Mouse (Mus musculus): ENCODE measurements at regions not wholly inside any gene's neighbourhood (a gene's known extent, or its start where the extent isn't known, plus 50 kb on each side); places are given as distances from the start of the nearest gene placed in this dataset.
A peak's percentile ranks its signal among the peaks of the same experiment; 100 is the strongest.

DNA sequence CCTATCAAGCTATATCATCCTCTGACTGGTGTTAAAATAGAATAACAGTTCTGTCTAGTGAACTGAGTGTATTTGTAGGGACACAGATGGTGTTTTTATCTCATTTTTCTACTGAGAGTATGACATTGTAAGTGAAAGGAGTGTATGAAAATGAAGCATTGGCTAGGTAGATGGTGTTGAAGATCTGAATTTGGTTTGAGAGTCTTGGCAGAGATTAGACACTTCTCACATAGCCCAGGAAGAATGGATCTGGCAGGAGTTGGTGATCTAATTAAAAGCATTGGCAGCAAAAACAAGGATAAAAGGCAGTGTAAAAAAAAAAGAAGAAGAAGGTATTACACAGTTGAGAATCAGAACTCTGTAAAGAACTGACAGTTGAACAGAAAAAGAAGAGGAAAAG is 900.4 kb upstream of the Pabpc4l start:
- peak in 1 of 2 experiments; percentile 6 for DNase-seq (ENCODE audit: low spot score in 2 of 2)

DNA sequence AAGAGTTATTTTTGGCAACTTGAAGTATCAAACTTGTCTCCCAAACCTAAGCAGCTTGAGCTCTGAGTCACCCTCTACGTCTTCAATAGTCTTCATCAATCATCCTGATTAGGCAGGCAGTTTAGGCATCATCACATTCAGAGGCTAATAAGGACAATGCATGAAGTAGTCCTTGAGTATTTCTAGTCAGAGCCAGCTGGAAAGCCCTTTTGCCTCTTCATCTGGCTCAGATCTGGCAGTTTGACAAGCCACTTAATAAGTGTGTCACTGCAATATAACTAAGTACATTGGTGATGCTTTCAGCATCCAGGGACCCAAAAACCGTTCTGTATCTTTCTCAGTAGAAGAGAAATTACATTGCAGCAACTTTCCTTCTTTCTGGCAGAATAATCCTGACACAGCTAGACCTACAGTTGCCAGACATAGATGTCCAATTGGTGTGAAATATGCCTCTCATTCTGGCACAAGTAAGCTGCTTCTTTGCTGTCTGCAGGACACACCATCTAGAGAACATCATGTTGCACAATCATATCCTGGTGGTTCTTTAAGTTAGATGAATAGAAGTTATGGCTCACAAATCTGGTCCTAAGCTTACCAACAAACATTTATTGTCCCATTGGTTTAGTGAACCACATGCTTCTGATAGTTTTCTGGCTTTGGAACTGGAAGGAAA is 868.5 kb upstream of the Pabpc4l start:
- no peak for DNase-seq (ENCODE audit: low spot score in 2 of 2)

DNA sequence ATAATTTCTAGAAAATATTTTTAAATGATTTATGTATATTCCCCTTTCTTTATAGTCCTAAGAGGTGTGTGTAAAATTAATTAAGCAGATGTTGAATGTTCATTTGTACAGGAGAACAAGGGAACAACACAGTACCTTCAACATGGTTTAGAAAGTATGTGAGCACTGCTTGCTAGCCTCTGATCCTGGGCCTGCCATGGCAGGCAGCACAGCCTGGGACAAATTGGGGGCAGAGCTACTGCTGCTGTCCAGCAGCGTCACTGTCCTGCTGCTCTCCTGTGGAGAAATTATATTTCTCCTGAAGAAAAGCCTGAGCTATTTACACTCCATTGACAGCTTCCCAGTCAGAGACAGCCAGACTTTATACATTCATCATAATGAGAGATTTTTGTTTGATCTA is 833.8 kb upstream of the Pabpc4l start:
- no peak for DNase-seq (ENCODE audit: low spot score in 2 of 2)

DNA sequence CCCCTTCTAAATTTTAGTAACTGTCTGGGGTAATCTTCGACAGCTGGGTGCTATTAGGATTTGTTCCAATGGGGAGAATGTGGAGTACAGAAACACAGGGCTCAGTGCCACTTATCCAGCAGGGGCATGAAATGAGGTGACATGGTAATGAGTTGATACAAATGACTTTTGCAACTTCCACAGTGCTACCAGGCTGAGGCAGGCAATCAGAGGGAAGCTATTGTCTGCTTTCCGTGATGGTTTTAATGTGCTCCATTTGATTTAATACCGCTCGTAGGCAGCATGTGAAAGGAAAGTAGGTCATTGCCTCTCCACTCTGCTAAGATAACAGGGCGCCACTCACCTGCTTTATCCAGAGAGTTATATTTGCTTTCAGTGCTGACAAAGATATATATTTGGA is 832.3 kb upstream of the Pabpc4l start:
- DNase-seq (ENCODE audit: low spot score in 2 of 2) = no peak

DNA sequence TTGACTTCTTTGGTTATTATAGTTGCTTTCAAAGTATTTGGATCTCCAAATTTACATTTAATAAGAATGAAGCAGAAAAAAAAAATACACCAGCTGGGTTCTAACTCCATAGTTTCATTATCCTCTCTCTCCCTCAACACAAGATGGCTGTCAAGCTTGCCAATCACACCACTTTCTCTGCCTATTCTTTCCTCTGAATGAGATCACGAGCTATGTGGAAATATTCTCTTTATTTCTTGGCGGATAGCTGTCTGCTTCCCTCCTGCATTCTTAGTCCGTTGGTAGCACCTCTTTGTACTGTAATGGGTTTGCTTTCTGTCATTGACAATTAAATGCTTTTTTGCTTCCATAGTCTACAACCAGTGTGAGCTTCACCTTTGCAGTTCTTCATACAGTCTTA is 793.0 kb upstream of the Pabpc4l start:
- DNase-seq (ENCODE audit: low spot score in 2 of 2) = no peak

DNA sequence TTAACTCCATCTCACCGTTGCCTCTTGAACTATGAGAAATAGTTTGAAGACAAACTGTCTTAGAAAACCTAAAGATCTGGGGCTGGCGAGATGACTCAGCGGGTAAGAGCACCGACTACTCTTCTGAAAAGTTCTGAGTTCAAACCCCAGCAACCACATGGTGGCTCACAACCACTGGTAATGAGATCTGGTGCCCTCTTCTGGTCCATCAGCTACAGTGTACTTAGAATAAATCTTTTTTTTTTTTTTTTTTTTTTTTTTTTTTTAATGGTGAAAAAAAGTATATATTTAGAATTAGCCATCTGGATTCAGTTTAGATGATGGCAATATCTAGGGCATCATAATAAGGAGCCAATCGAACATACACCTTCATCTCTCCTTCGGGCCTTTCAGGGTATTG is 782.2 kb upstream of the Pabpc4l start:
- no peak for DNase-seq (ENCODE audit: low spot score in 2 of 2)

DNA sequence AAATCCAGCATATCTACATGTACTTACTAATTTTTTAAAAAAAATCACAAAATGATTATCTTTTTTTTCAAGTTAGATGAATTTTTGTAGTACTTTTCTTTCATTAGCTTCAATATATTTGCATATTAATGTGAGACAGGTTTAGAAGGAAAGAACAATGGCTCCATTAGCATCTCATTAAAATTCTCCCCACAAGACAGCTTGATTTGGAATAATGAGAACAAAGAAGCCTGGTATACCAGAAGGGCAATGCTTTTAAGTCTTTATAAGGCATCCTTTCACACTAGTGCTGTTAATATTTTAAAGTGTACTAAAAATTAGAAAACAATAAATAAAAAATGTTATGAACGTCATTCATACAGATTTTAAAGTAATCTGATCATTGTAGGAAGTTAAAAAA is 770.6 kb upstream of the Pabpc4l start:
- no peak for DNase-seq (ENCODE audit: low spot score in 2 of 2)

DNA sequence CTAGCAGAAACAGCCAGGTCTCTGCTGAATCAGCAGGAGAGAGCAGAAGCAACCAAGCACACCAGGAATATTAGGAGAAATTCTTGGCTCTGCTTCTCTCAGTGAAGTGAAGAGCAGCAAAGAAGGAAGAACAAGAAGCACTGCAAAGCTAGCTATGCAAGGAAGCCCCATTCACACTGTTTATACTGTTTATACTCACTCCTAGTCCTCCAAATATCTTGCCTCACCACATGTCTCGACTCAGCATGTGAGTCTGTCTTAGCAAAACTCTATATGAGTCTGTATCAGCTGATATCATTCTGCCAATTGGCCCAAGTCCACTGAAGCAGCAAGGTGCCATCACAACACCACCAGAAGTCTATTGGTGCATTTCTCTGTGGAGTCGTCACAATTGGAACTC is 765.1 kb upstream of the Pabpc4l start:
- DNase-seq (ENCODE audit: low spot score in 2 of 2) = no peak

DNA sequence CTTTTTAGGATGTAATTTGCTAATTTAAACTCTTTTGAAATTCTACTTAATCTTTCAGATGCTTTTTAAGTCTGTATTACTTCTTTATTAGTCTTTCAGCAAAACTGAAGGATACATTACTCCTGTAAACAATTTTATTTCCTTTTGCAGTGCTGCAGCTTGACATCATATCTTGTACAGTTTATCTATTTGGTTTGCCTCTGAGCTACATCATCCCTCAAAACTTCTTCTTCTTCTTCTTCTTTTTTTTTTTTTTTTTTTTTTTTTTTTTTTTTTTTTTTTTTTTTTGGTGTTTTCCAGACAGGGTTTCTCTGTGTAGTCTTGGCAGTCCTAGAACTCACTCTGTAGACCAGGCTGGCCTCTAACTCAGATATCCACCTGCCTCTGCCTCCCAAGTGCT is 749.6 kb upstream of the Pabpc4l start:
- DNase-seq (ENCODE audit: low spot score in 2 of 2) = no peak

DNA sequence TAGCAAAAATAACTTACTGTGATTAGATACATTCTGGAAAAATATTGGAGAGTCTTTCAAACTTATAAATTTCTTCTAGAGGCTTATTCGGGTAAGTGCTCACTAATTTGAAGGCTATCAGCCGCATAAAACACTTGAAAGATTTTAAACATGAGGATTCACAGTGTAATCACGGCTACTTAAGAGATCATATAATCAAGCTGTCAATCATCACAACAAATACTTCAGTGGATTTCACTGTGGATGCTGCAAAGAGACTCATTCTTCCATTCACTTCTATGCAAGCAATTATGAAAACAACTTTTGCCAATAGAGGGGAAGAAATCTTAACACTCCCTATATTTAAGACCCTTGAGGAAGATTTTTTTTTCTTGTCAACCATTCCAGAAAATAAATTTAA is 736.2 kb upstream of the Pabpc4l start:
- DNase-seq (ENCODE audit: low spot score in 2 of 2) = no peak

DNA sequence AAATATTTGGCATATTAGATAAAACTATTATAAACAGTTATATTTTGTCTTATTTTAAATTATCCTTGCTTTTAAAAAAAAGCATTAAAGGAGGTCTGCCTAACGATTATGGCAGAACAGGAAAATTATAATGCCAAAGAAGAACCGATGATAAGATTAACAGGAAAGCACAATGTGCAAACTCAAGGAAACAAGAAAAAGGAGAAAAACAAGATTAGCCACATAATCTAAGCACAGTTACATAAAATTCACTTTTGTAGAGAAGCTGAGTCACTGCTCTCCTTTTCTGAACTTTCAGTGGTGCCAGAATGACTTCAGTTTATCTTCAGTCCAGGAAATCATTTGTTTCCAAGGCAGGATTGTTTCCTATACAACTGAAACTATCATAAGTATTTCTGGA is 734.7 kb upstream of the Pabpc4l start:
- DNase-seq (ENCODE audit: low spot score in 2 of 2) = no peak

DNA sequence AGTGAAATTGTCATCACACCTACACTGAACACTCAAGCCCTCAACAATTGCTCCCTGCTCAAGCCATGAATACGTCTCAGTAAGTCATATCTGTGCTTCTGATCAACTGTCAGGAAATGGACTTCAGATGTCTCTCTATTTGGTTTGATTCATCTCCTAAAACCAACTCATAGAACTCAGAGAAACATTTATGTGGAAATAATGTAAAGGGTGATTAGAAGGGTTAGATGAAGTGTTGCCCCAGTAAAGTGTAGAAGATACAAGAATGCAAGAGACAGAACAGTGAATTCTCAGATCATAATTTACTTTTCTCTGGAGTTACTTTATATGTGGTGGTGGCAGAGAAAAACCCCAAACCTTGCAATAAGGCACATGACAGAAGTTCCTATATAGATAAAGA is 732.4 kb upstream of the Pabpc4l start:
- DNase-seq (ENCODE audit: low spot score in 2 of 2) = no peak

Measured in left cerebral cortex, adult 8-10 months (tissue).